Mouse (Mus musculus) liver, embryonic 15.5 days (tissue): ENCODE measurements around the gene Trim47. TPM values are rescaled to one million over a fixed set of nuclear protein-coding genes. Genes with fewer than 3 reads are reported as not detected.
A peak's percentile ranks its signal among the peaks of the same experiment; 100 is the strongest.

Experiments
- ATAC-seq: fragments of 200-750 bp; cut with Nextera tagmentation; 2 replicates; pipeline ENCODE4 v1.8.0; 2017; ENCODE audit warnings: moderate number of reproducible peaks, mild to moderate bottlenecking, moderate library complexity; ENCODE audit not compliant: insufficient read depth
- H3K27ac ChIP-seq: fragments of 300-500 bp; sonication (generic); replicated peaks from 2 replicates; pipeline ENCODE4 v1.5.1; 2015; ENCODE audit warnings: mild to moderate bottlenecking, inconsistent platforms
- H3K27me3 ChIP-seq: fragments of 300-500 bp; sonication (generic); 2 replicates; pipeline ENCODE4 v1.6.1; 2015; ENCODE audit warnings: mild to moderate bottlenecking, inconsistent platforms
- H3K36me3 ChIP-seq: fragments of 300-500 bp; sonication (generic); replicated peaks from 2 replicates; pipeline ENCODE4 v1.6.1; 2015; ENCODE audit warnings: moderate library complexity, mild to moderate bottlenecking, inconsistent platforms
- H3K4me1 ChIP-seq: fragments of 300-500 bp; sonication (generic); replicated peaks from 2 replicates; pipeline ENCODE4 v1.6.1; 2015; ENCODE audit warnings: inconsistent platforms
- H3K4me2 ChIP-seq: fragments of 300-500 bp; sonication (generic); 2 replicates; pipeline ENCODE4 v1.6.1; 2015; ENCODE audit warnings: moderate library complexity, mild to moderate bottlenecking, inconsistent platforms
- H3K4me3 ChIP-seq: fragments of 300-500 bp; sonication (generic); replicated peaks from 2 replicates; pipeline ENCODE4 v1.5.1; 2015; ENCODE audit warnings: mild to moderate bottlenecking, inconsistent platforms
- H3K9ac ChIP-seq: fragments of 300-500 bp; sonication (generic); 2 replicates; pipeline ENCODE4 v1.6.1; 2015; ENCODE audit warnings: moderate library complexity, mild to moderate bottlenecking, inconsistent platforms
- H3K9me3 ChIP-seq: fragments of 300-500 bp; sonication (generic); replicated peaks from 2 replicates; pipeline ENCODE4 v1.6.1; 2016; ENCODE audit warnings: inconsistent platforms
- WGBS: fragments of 180-500 bp; shearing (Covaris S2); methylation state at CpG from one replicate; pipeline ENCODE4 v1.1.7; 2015; ENCODE audit warnings: mixed read lengths; ENCODE audit not compliant: insufficient replicate concordance; 5-methylcytosine and 5-hydroxymethylcytosine counted together
- polyA plus RNA-seq: library from polyadenylated mRNA; unstranded; fragments of >200 nt; fragmentation: Nextera tagmentation; extraction: Ambion mirVana; gene quantifications from 2 replicates; pipeline ENCODE4 v1.2.1, GENCODE M21; 2015

Gene Trim47
- polyA plus RNA-seq, 1 experiment from 2014 or later, result 5.4 TPM

DNA sequence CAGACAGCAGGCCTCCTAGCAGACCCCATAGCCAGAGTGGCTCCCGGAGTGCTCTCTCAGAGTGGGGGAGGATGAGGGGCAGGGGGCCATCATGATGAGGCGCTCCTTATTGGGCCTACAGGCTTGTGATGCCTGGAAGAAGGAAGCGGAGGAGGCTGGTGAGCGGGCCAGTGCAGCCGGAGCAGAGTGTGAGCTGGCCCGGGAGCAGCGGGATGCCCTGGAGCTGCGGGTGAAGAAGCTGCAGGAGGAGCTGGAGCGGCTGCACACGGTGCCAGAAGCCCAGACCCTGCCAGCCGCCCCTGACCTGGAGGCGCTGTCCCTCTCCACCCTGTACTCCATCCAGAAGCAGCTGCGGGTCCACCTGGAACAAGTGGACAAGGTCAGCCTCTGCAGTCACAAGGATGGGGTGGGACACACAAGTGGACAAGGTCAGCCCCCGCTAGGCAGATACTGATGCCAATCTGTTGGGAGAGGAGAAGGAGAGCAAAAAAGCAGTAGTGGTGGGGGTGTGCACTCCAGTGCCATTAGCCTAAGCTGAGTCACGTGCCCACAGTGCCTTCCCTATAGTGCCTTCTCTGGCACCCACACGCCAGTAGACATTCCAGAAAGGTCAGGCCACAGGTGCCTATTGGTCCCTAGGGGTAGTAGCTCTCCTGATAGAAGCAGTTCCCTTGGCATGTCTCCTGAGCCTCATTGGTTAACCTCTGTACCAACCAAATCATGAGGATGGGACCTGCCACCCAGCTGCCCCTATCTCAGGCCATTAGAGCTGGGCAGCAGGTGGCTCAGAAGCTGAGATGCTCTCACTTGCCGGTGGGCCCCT, 67.9 kb downstream of the Trim47 start:
- Histone ChIP-seq H3K36me3 (peaks cover 98% of the 10 kb centered on the region), H3K4me1 (peaks cover 36% of the 10 kb centered on the region), H3K9ac (no peak overlapping the region), H3K9me3 (no peaks in the 10 kb centered on the region), H3K4me2 (no peak overlapping the region), H3K27ac (no peak overlapping the region), H3K4me3 (no peak overlapping the region), H3K27me3 (no peaks in the 10 kb centered on the region)
- WGBS, result 84% methylated on average over 17 of the region's 17 CpGs
- no peak for ATAC-seq

DNA sequence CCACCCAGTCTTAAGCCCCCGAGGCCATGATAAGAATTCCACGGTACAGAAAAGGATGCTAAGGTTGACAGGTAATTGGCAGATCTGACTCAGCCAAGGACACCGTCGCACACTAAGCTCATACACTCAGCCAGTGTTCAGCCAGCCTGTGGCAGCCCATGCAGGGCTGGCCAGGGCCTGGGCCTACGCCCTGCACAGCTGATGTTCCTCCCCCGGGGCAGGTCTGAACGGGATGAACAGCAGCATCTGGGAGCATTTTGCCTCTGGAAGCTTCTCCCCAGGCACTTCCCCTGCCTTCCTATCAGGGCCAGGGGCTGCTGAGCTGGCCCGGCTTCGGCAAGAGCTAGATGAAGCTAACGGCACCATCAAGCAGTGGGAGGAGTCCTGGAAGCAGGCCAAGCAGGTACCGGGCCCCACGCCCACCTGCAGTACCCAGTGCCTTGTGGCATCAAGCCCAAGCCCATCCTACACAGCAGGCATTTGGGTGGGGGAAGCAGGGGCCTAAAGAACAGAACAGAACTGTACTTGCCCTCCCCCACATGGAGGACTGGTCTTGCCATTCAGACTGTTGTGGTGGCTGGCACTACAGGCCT, 68.9 kb downstream of the Trim47 start:
- H3K4me2 ChIP-seq, result peak overlapping the region; percentile 21; the same call in 1 of the 2 replicates
- no peak overlapping the region for H3K4me3 ChIP-seq
- no peak overlapping the region for H3K9ac ChIP-seq
- H3K9me3 ChIP-seq, result no peaks in the 10 kb centered on the region
- peaks cover 98% of the 10 kb centered on the region for H3K36me3 ChIP-seq
- 66% methylated on average over 12 of the region's 12 CpGs for WGBS
- no peaks in the 10 kb centered on the region for H3K27me3 ChIP-seq
- ATAC-seq, result no peak
- peaks cover 46% of the 10 kb centered on the region for H3K4me1 ChIP-seq
- H3K27ac ChIP-seq, result no peak overlapping the region

DNA sequence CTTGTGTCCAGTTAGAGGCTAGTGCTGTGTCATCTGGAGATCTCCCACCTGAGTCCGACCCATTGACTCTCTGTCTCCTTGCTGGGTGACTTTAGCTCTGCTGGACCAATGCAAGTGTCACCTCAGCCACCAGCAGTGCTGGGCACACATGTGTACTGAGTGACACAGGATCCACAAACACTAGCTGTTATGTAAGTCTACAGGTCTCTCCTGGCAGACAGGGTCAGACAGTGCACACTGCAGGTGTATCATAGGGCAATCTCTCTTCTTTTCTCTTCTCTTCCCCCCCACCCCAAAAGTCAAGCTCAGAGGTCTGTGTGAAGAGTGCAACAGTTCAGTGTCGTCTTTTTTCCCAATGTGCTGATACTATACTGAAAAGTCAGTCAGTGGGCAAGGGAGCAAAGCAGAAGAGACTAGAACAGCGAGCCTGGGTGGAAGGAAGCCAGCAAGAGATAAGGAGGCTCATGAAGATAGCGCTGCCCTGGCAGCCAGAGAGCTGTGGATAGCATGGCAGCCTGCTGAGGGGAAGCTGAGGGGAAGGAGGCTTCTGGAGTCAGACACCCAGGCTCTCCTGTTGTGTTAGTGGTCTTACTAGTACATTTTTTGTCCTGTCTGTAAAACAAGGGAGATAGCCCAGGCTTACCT, 69.7 kb downstream of the Trim47 start:
- ATAC-seq, result peak; percentile 69
- Histone ChIP-seq H3K27ac (peak overlapping the region; percentile 75), H3K9ac (no peak overlapping the region; the same call in 1 of the 2 replicates), H3K4me3 (no peak overlapping the region), H3K27me3 (no peaks in the 10 kb centered on the region), H3K36me3 (peaks cover 98% of the 10 kb centered on the region), H3K9me3 (no peaks in the 10 kb centered on the region), H3K4me2 (peak overlapping the region; percentile 21; the same call in 1 of the 2 replicates), H3K4me1 (peaks cover 52% of the 10 kb centered on the region)
- 26% methylated on average over 4 of the region's 4 CpGs for WGBS

DNA sequence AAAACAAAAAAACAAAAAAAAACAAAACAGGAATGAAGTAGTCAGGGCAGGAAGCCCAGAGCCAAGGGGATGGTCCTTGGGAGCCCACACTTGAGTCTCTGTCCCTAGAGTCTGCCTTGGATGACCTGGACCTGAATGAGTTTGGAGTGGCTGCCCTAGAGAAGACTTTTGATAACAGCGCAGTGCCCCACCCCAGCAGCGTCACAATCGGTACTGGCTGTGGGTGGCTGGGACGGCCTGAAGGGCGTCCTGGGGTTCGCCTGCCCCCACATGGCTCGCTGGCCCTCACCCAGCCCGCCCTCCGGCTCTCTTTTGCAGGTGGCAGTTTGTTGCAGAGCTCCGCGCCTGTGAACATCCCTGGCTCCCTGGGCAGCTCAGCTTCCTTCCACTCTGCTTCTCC, 71.1 kb downstream of the Trim47 start:
- H3K9ac ChIP-seq, result no peak overlapping the region
- 0 out of 2 replicates have a peak overlapping the region, but pooled peaks have one; percentile 2 for H3K4me2 ChIP-seq
- no peak overlapping the region for H3K4me3 ChIP-seq
- ATAC-seq, result no peak
- 56% methylated on average over 11 of the region's 11 CpGs for WGBS
- no peaks in the 10 kb centered on the region for H3K9me3 ChIP-seq
- H3K4me1 ChIP-seq, result peaks cover 52% of the 10 kb centered on the region
- H3K36me3 ChIP-seq, result peaks cover 98% of the 10 kb centered on the region
- no peak overlapping the region for H3K27ac ChIP-seq
- no peaks in the 10 kb centered on the region for H3K27me3 ChIP-seq

Other genes starting within 250 kb of the Trim47 start
- gene Smim5, start 227.2 kb downstream of the Trim47 start, polyA plus RNA-seq, result 37.8 and 40.0 TPM in 2 replicates
- 2.7 and 3.3 TPM in 2 replicates for gene Smim6, start 215.2 kb downstream of the Trim47 start, polyA plus RNA-seq
- gene Sap30bp, start 193.9 kb downstream of the Trim47 start, polyA plus RNA-seq, result 13.0 and 15.0 TPM in 2 replicates
- gene Recql5, start 193.7 kb downstream of the Trim47 start, polyA plus RNA-seq, result 8.1 and 10.9 TPM in 2 replicates
- gene Itgb4, start 152.5 kb downstream of the Trim47 start, polyA plus RNA-seq, result 0.18 and 0.31 TPM in 2 replicates
- 168 and 190 TPM in 2 replicates for gene Galk1, start 114.5 kb downstream of the Trim47 start, polyA plus RNA-seq
- 540 and 595 TPM in 2 replicates for gene H3f3b, start 99.2 kb downstream of the Trim47 start, polyA plus RNA-seq
- 10.1 and 11.6 TPM in 2 replicates for gene Unk, start 96.9 kb downstream of the Trim47 start, polyA plus RNA-seq
- gene Unc13d, start 49.2 kb downstream of the Trim47 start, polyA plus RNA-seq, result 21.4 and 23.3 TPM in 2 replicates
- gene Wbp2, start 40.2 kb downstream of the Trim47 start, polyA plus RNA-seq, result 83.9 and 93.0 TPM in 2 replicates
- 1.2 and 1.5 TPM in 2 replicates for gene Trim65, start 3.9 kb upstream of the Trim47 start, polyA plus RNA-seq
- 48.8 and 51.1 TPM in 2 replicates for gene Mrpl38, start 11.7 kb upstream of the Trim47 start, polyA plus RNA-seq
- 6.1 and 7.5 TPM in 2 replicates for gene Fbf1, start 41.0 kb upstream of the Trim47 start, polyA plus RNA-seq
- gene Ten1, start 71.6 kb upstream of the Trim47 start, polyA plus RNA-seq, result 27.5 and 33.1 TPM in 2 replicates
- gene Acox1, start 71.8 kb upstream of the Trim47 start, polyA plus RNA-seq, result 32.5 and 41.8 TPM in 2 replicates
- 0.08 and 0.12 TPM in 2 replicates for gene Evpl, start 110.9 kb upstream of the Trim47 start, polyA plus RNA-seq
- 37.2 and 40.2 TPM in 2 replicates for gene Srp68, start 147.0 kb upstream of the Trim47 start, polyA plus RNA-seq
- gene Galr2, start 153.7 kb upstream of the Trim47 start, polyA plus RNA-seq, result not detected in 2 replicates
- gene Exoc7, start 180.0 kb upstream of the Trim47 start, polyA plus RNA-seq, result 19.1 and 20.1 TPM in 2 replicates
- 0.78 and 1.1 TPM in 2 replicates for gene Foxj1, start 208.2 kb upstream of the Trim47 start, polyA plus RNA-seq